Mouse (Mus musculus) macrophage (primary cell): Measurements from ENCODE around the gene Zfp617. TPM values are rescaled to one million over a fixed set of nuclear protein-coding genes. Genes with fewer than 3 reads are reported as not detected.
"Not testable (repeated sequence)": the region's sequence is repeated elsewhere in the genome, so short reads cannot be mapped to it uniquely, and the experiment has no call there.

ENCODE experiments used
- H3K27ac ChIP-seq: fragments of 350-480 bp; formaldehyde crosslinking; 2 replicates; pipeline ENCODE4 v1.9.0; 2021
- H3K36me3 ChIP-seq: fragments of 350-480 bp; formaldehyde crosslinking; 2 replicates; pipeline ENCODE4 v1.9.0; 2021; ENCODE audit errors: inconsistent target
- H3K4me3 ChIP-seq: fragments of 350-480 bp; formaldehyde crosslinking; 2 replicates; pipeline ENCODE4 v1.9.0; 2021; ENCODE audit errors: inconsistent target
- H3K79me2 ChIP-seq: fragments of 350-480 bp; formaldehyde crosslinking; 2 replicates; pipeline ENCODE4 v1.9.0; 2021; ENCODE audit errors: inconsistent target
- WGBS: methylation state at CpG from one replicate; pipeline ENCODE4 v1.1.7; 2026; ENCODE audit warnings: inconsistent platforms; ENCODE audit not compliant: missing documents; 5-methylcytosine and 5-hydroxymethylcytosine counted together
- polyA plus RNA-seq: library from polyadenylated mRNA; stranded (reverse); fragments of 250-400 nt; gene quantifications from 3 replicates; pipeline ENCODE4 v1.2.4, GENCODE M21; 2018; ENCODE audit warnings: inconsistent platforms

The Zfp617 gene
- polyA plus RNA-seq, 1 experiment from 2014 or later: 35.6 TPM

DNA sequence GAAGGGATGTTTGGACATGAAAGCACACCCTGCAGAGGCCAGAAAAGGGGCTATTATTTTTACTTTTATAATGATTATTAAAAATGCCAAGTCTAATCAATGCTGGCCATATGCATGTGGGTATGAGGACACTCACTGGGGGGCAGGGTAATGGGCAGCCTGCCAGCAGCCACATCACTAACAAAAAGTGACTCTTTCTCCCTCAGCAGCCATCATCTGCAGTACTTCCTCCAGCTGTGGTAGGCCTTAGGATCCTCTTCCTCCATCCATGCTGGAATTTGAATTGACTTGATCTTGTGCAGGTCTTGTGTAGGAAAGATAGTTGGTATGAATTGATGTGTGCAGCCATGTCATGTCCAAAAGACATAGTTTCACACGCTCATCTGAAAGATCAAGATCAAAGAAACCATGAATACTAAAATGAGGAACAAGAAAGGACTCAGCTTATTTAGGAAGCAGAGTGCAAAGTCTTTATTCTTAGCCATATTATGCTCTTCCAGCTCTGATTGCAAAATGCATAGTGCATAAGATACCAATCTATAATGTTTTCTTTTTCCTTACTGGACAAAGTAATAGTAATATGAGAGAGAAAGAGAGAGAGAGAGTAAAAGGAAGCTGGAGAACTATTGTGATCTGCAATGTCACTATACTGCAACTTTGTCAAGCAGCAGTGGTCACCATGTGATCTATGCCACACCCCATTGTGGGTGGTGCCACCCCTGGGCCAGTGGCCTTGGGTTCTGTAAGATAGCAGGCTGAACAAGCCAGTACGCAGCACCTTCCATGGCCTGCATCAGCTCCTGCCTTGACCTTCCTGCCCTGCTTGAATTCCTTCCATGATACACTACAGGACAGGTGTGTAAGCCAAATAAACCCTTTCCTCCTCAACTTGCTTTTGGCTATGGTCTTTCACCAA, 32.1 kb downstream of the Zfp617 start:
- Histone ChIP-seq H3K36me3 (no peaks in the 10 kb centered on the region), H3K79me2 (no peaks in the 10 kb centered on the region), H3K27ac (no peak overlapping the region), H3K4me3 (no peak overlapping the region)
- WGBS: 55% methylated on average over 2 of the region's 2 CpGs

DNA sequence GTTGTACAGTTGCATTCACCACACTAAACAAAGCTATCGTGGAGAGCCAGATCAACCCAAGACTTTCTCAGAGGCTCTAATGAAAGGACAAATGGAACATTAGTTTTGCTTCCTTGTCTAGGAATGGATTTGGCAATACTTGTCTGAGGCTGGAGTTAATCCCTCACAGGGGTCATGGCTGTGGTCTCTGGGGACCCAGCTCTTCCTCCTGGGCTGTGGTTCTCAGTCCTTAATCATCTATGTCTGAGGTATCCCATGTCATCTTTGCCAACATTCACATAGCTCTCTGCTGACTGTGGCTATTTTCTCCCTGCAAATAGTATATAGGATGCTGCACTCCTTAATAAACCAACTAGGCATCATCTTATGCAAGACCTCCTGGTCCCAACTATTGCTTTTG, 33.3 kb downstream of the Zfp617 start:
- no peaks in the 10 kb centered on the region for H3K36me3 ChIP-seq
- H3K27ac ChIP-seq: no peak overlapping the region
- WGBS: 69% methylated on average over 1 of the region's 1 CpGs

GRCm38 (mm10) chr8:71948624-71949023, 40.2 kb downstream of the Zfp617 start:
- H3K36me3 ChIP-seq: no peaks in the 10 kb centered on the region
- no peak overlapping the region for H3K27ac ChIP-seq
- H3K79me2 ChIP-seq: peaks cover 24% of the 10 kb centered on the region; the same call in 1 of the 2 replicates
- WGBS: 78% methylated on average over 4 of the region's 5 CpGs
- no peak overlapping the region for H3K4me3 ChIP-seq

More for the DNA sequence above, 33.3 kb downstream of the Zfp617 start:
- no peaks in the 10 kb centered on the region for H3K79me2 ChIP-seq
- H3K4me3 ChIP-seq: no peak overlapping the region

- no peaks in the 10 kb centered on the region for H3K36me3 ChIP-seq
- 4% methylated on average over 33 of the region's 34 CpGs for WGBS
- peak within 1 kb of the TSS; percentile 81 for H3K4me3 ChIP-seq
- peaks cover 43% of the 10 kb centered on the region; the same call in 1 of the 2 replicates for H3K79me2 ChIP-seq
- H3K27ac ChIP-seq: peak within 1 kb of the TSS; percentile 38
Measured at GRCm38 (mm10) chr8:71950482-71951221, 42.2 kb downstream of the Zfp617 start, which contains the start of gene Zfp961. Zfp961 (plus strand) TSS chr8:71951038.

GRCm38 (mm10) chr8:71951436-71952161, 43.2 kb downstream of the Zfp617 start:
- peaks cover 52% of the 10 kb centered on the region; the same call in 1 of the 2 replicates for H3K79me2 ChIP-seq
- peak overlapping the region; percentile 27; the same call in 1 of the 2 replicates for H3K27ac ChIP-seq
- 20% methylated on average over 13 of the region's 14 CpGs for WGBS
- peak overlapping the region; percentile 81 for H3K4me3 ChIP-seq
- H3K36me3 ChIP-seq: no peaks in the 10 kb centered on the region

- Histone ChIP-seq H3K79me2 (peaks cover 60% of the 10 kb centered on the region; the same call in 1 of the 2 replicates), H3K27ac (no peak overlapping the region), H3K4me3 (no peak overlapping the region), H3K36me3 (no peaks in the 10 kb centered on the region)
- WGBS: 82% methylated on average over 1 of the region's 1 CpGs
Measured at GRCm38 (mm10) chr8:71952489-71952888, 44.1 kb downstream of the Zfp617 start.

DNA sequence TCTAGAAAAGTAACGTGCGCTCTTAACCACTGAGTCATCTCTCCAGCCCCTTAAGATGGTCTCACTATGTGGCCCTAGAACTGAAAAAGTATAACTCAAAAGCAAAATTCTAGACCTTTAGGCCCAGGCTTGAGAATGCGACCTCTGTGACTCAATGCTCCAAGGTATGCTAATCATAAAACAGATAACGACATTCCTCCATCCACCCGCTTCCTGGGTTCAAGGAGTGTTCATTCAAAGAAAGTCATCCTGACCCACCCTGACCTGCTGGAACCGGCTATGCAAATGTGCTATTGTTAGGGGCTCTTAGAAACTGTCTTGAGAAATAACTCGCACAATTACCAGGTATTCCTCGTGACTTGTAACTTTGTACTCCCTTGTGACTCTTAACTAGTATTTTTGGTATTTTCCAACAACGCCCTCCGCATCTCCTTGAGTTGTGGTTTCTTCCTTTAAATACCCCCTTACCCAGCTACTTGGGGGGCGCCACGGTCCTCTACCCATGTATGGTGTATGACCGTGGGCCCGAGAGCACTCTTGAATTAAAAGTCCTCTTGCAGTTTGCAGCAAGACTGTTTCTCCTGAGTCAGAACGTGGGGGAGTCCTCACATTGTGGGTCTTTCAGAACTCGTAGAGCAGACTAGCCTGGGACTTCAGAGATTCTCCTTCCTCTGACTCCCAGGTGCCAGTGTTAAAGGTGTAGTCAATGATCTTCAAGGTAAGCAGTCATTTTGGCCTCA, 44.7 kb downstream of the Zfp617 start:
- not testable (repeated sequence) for H3K4me3 ChIP-seq
- WGBS: 94% methylated on average over 16 of the region's 16 CpGs

GRCm38 (mm10) chr8:71954666-71955065, 46.2 kb downstream of the Zfp617 start:
- Histone ChIP-seq H3K4me3 (no peak overlapping the region), H3K27ac (no peak overlapping the region), H3K79me2 (peaks cover 82% of the 10 kb centered on the region; the same call in 1 of the 2 replicates), H3K36me3 (no peaks in the 10 kb centered on the region)
- 96% methylated on average over 9 of the region's 9 CpGs for WGBS

More for the DNA sequence above, 44.7 kb downstream of the Zfp617 start:
- not testable (repeated sequence) for H3K27ac ChIP-seq, H3K36me3 ChIP-seq
- peaks cover 67% of the 10 kb centered on the region; the same call in 1 of the 2 replicates for H3K79me2 ChIP-seq

GRCm38 (mm10) chr8:71960483-71960882, 52.0 kb downstream of the Zfp617 start:
- H3K4me3 ChIP-seq: no peak overlapping the region
- H3K36me3 ChIP-seq: 0 out of 2 replicates have a peak, but pooled peaks cover 2% of the 10 kb centered on the region
- peaks cover 85% of the 10 kb centered on the region; the same call in 1 of the 2 replicates for H3K79me2 ChIP-seq
- H3K27ac ChIP-seq: no peak overlapping the region

GRCm38 (mm10) chr8:71961796-71962195, 53.4 kb downstream of the Zfp617 start:
- Histone ChIP-seq H3K36me3 (0 out of 2 replicates have a peak, but pooled peaks cover 7% of the 10 kb centered on the region), H3K79me2 (peaks cover 72% of the 10 kb centered on the region; the same call in 1 of the 2 replicates), H3K4me3 (no peak overlapping the region), H3K27ac (no peak overlapping the region)
- WGBS: 98% methylated on average over 5 of the region's 5 CpGs

DNA sequence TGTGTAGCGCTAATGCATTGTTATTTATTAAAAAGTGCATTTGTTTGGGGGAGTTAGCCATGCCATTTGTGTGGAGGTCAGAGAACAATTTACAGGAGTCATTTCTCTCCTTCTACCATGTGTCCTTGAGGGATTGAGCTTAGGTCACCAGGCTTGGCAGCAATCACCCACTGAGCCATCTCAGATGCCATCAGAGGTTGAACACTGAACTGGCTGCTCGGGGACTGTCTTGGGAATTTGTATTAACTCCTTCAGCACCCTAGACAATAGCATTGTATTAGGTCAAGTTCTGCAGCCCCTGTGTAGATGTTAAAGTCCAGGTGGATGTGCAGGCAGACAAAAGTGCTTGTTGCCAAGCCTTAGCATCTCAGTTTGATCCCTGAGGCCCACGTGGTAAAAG, 55.6 kb downstream of the Zfp617 start:
- 90% methylated on average over 3 of the region's 3 CpGs for WGBS
- Histone ChIP-seq H3K4me3 (no peak overlapping the region), H3K79me2 (peaks cover 50% of the 10 kb centered on the region; the same call in 1 of the 2 replicates), H3K36me3 (peaks cover 27% of the 10 kb centered on the region; the same call in 1 of the 2 replicates), H3K27ac (no peak overlapping the region)

GRCm38 (mm10) chr8:71965166-71965565, 56.7 kb downstream of the Zfp617 start:
- peaks cover 39% of the 10 kb centered on the region; the same call in 1 of the 2 replicates for H3K79me2 ChIP-seq
- no peak overlapping the region for H3K4me3 ChIP-seq
- no peak overlapping the region for H3K27ac ChIP-seq
- WGBS: 87% methylated on average over 2 of the region's 2 CpGs
- peaks cover 29% of the 10 kb centered on the region; the same call in 1 of the 2 replicates for H3K36me3 ChIP-seq

- Histone ChIP-seq H3K4me3 (no peak overlapping the region), H3K27ac (no peak overlapping the region), H3K36me3 (peaks cover 29% of the 10 kb centered on the region; the same call in 1 of the 2 replicates), H3K79me2 (peaks cover 33% of the 10 kb centered on the region; the same call in 1 of the 2 replicates)
Measured at GRCm38 (mm10) chr8:71966411-71966810, 58.0 kb downstream of the Zfp617 start.
